Mouse (Mus musculus) lung, postnatal 0 days (tissue): ENCODE measurements around the gene Slc34a3. TPM values are rescaled to one million over a fixed set of nuclear protein-coding genes. Genes with fewer than 3 reads are reported as not detected.
A peak's percentile ranks its signal among the peaks of the same experiment; 100 is the strongest.

ENCODE experiments used
- ATAC-seq: fragments of 200-750 bp; cut with Nextera tagmentation; 2 replicates; pipeline ENCODE4 v1.8.0; 2017; ENCODE audit warnings: moderate library complexity
- DNase-seq: peaks from one replicate; pipeline ENCODE4 v3.0.0-alpha.2; 2016; ENCODE audit warnings: low spot score
- H3K27ac ChIP-seq: fragments of 300-500 bp; sonication (generic); 2 replicates; pipeline ENCODE4 v1.5.1; 2014; ENCODE audit warnings: antibody characterized with exemption, mild to moderate bottlenecking, low read length, mixed read lengths
- H3K27me3 ChIP-seq: fragments of 300-500 bp; sonication (generic); replicated peaks from 2 replicates; pipeline ENCODE4 v1.6.1; 2014; ENCODE audit warnings: low read length, mixed read lengths; ENCODE audit not compliant: insufficient read depth
- H3K36me3 ChIP-seq: fragments of 300-500 bp; sonication (generic); 2 replicates; pipeline ENCODE4 v1.6.1; 2014; ENCODE audit warnings: low read length, mixed read lengths; ENCODE audit not compliant: insufficient read depth
- H3K4me1 ChIP-seq: fragments of 300-500 bp; sonication (generic); 2 replicates; pipeline ENCODE4 v1.6.1; 2014; ENCODE audit warnings: antibody characterized with exemption, low read depth, low read length, mixed read lengths; ENCODE audit not compliant: insufficient read depth
- H3K4me2 ChIP-seq: fragments of 300-500 bp; sonication (generic); replicated peaks from 2 replicates; pipeline ENCODE4 v1.6.1; 2014; ENCODE audit warnings: low read depth, mild to moderate bottlenecking, low read length, moderate library complexity, mixed read lengths
- H3K4me3 ChIP-seq: fragments of 300-500 bp; sonication (generic); 2 replicates; pipeline ENCODE4 v1.5.1; 2014; ENCODE audit warnings: low read depth, low read length
- H3K9ac ChIP-seq: fragments of 300-500 bp; sonication (generic); replicated peaks from 2 replicates; pipeline ENCODE4 v1.6.1; 2014; ENCODE audit warnings: low read depth, mild to moderate bottlenecking
- H3K9me3 ChIP-seq: fragments of 300-500 bp; sonication (generic); 2 replicates; pipeline ENCODE4 v1.6.1; 2016; ENCODE audit warnings: low read length, mixed read lengths
- CTCF ChIP-seq: IDR thresholded peaks from 2 replicates; pipeline ENCODE4 v1.5.1; 2016; ENCODE audit warnings: antibody characterized with exemption, mild to moderate bottlenecking
- EP300 ChIP-seq: IDR thresholded peaks from 2 replicates; pipeline ENCODE4 v1.6.1; 2016; ENCODE audit warnings: antibody characterized with exemption, mild to moderate bottlenecking, control low read depth
- WGBS: fragments of 180-500 bp; shearing (Covaris S2); extraction: QIAGEN DNeasy Blood & Tissue Kit; methylation state at CpG from one replicate; pipeline ENCODE4 v1.1.7; 2014; 5-methylcytosine and 5-hydroxymethylcytosine counted together
- polyA plus RNA-seq: library from polyadenylated mRNA; unstranded; fragments of >200 nt; fragmentation: Nextera tagmentation; extraction: Ambion mirVana; gene quantifications from 2 replicates; pipeline ENCODE4 v1.2.1, GENCODE M21; 2015

Slc34a3 gene
- polyA plus RNA-seq, 1 experiment from 2014 or later = not detected

DNA sequence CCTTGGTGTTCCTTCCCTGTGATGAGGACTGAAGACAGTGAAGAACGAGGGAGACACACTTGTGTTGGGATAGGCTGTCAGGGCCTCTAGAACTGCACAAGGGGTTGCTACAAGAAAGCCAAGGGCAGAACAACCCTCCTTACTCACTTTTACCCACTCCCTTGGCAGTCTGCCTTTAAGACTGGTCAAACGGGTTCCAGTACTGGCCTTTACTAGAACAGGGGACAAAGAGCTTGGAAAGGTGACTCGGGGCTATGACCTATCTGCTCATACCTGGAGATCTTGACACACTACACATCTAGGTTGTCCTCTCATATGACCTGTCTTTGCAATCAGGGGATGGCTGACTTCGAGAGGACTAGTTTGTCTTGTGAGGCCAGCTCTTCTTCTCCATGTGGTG is 3.4 kb upstream of the Slc34a3 start:
- no peak overlapping the region for H3K9ac ChIP-seq
- peak overlapping the region; percentile 69 for H3K27ac ChIP-seq

DNA sequence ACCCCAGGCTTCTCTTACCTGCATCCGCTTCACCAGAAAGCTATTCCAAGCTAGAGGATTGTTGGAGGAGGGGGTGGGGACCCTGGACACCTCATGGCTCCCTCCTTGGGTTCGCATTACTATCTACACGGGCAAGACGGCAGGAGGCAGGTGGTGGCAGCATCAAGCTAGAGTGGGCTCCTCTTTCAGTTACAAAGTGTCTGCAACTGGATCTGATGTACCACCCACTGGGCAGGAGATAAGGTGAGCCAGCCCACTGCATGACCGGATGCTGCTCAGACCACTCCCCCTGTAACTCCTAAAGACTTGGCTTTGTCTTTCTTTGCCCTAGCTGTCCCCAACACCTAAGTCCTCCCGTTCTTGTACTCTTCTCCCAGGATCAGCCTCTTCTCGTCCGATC is 2.5 kb upstream of the Slc34a3 start, which contains the start of gene Rnf224:
Gene Rnf224, minus strand, starts transcription at position 174 of the 400 bp plus-strand sequence.
- ATAC-seq (no peak), DNase-seq (no peak)
- peak within 1 kb of the TSS; percentile 69; the same call in 1 of the 2 replicates for H3K27ac ChIP-seq
- H3K36me3 ChIP-seq = no peaks in the 10 kb centered on the region
- no peak within 1 kb of the TSS for H3K9ac ChIP-seq
- peaks cover 7% of the 10 kb centered on the region; the same call in 1 of the 2 replicates for H3K4me1 ChIP-seq
- H3K9me3 ChIP-seq = no peaks in the 10 kb centered on the region
- WGBS = 21% methylated on average over 8 of the region's 8 CpGs
- H3K27me3 ChIP-seq = peaks cover 3% of the 10 kb centered on the region; the same call in 1 of the 2 replicates
- H3K4me3 ChIP-seq = no peak within 1 kb of the TSS
- no peak within 1 kb of the TSS for H3K4me2 ChIP-seq
- no peak for TF ChIP-seq CTCF
- TF ChIP-seq EP300 = no peak

More for the DNA sequence above, 3.4 kb upstream of the Slc34a3 start:
- H3K27me3 ChIP-seq = peaks cover 8% of the 10 kb centered on the region; the same call in 1 of the 2 replicates
- H3K36me3 ChIP-seq = no peaks in the 10 kb centered on the region
- ATAC-seq (peak; percentile 56), DNase-seq (peak; percentile 81)
- H3K4me2 ChIP-seq = no peak overlapping the region
- TF ChIP-seq CTCF = no peak
- TF ChIP-seq EP300 = peak; percentile 25; the same call in 1 of the 2 replicates
- no peak overlapping the region for H3K4me3 ChIP-seq
- peaks cover 11% of the 10 kb centered on the region for H3K4me1 ChIP-seq
- no peaks in the 10 kb centered on the region for H3K9me3 ChIP-seq
- WGBS = 30% methylated on average over 4 of the region's 4 CpGs

DNA sequence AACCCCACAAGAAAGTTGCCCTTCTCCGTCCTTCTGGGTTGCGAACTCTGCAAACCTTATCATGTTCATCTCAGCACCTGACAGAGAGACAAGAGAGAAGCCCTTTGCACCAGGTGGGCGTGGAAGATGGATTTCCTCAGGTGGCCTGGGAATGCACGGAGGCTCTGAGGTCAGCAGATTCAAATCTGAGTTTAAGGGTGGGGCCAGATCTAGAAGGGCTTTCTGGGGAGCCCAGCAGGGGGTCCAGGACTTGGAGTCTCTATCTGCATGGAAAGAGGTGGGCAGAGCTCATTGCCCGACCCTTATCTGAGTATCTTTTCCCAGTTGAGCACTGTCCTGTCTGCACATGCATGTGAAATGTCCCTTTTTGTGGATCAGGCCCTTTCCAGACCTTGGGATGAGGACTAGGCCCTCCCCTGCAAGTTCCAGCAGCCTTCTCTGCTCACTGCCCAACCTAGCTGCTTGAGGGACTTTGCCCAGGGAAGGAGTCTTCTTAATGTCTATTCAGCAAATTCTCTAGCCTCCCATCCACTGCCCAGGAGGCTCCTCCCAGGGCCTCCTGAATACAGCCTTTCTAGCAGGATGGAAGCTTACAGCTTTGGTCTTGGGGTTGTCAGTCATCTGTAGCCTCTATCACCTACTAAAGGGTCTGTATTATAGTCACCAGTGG is 522 bp upstream of the Slc34a3 start:
- Histone ChIP-seq H3K4me3 (no peak overlapping the region), H3K9ac (no peak overlapping the region), H3K36me3 (no peaks in the 10 kb centered on the region), H3K27ac (no peak overlapping the region), H3K27me3 (no peaks in the 10 kb centered on the region; the same call in 1 of the 2 replicates), H3K4me2 (no peak overlapping the region), H3K4me1 (no peaks in the 10 kb centered on the region), H3K9me3 (no peaks in the 10 kb centered on the region)
- 42% methylated on average over 5 of the region's 5 CpGs for WGBS
- ATAC-seq = no peak
- no peak for TF ChIP-seq EP300
- TF ChIP-seq CTCF = no peak
- no peak for DNase-seq

DNA sequence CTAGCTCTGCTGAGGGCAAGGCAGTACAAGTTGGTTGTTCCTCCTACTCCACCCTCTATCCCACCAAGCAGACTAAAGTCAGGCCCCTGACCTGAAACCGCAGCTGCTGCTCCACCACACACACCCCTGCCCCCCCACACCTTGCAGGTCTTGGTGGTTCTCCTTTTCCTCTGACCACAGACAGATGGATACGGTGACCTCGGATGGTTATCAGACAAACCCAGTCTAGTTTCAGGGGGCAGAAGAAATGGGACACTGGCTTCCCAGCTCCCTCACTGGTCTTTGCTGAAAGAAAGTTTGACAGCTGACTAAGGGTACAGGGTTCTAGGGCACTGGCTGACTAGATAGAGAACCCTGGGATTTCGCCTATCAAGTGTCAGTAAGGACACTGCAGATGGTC is 743 bp downstream of the Slc34a3 start:
- no peaks in the 10 kb centered on the region for H3K36me3 ChIP-seq
- no peak overlapping the region for H3K4me2 ChIP-seq
- H3K27ac ChIP-seq = no peak overlapping the region
- no peak for ATAC-seq
- no peak for TF ChIP-seq EP300
- TF ChIP-seq CTCF = no peak
- H3K4me1 ChIP-seq = no peaks in the 10 kb centered on the region
- no peak for DNase-seq
- H3K9me3 ChIP-seq = no peaks in the 10 kb centered on the region
- H3K27me3 ChIP-seq = no peaks in the 10 kb centered on the region; the same call in 1 of the 2 replicates
- 71% methylated on average over 4 of the region's 4 CpGs for WGBS
- no peak overlapping the region for H3K9ac ChIP-seq
- H3K4me3 ChIP-seq = no peak overlapping the region

DNA sequence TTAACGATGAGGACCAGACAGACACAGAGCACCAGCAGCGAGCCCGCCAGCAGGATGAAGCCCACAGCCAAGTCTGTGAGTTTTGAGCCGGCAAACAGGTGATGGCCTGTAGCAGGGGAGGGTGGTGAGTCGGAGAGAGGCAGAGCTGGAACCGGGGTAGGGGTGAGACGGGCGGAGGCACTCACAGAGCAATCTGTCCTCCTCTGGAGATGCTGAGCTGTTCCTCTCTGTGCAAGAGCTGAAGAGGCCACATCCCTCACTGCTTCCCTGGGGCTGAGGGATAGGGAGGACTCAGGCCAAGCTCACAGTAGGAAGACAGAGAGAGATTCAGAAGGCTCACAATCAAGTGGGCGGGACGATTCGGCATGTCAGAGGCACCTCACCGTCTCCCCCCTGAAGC is 3.1 kb downstream of the Slc34a3 start:
- WGBS = 54% methylated on average over 12 of the region's 12 CpGs
- no peaks in the 10 kb centered on the region for H3K9me3 ChIP-seq
- no peaks in the 10 kb centered on the region; the same call in 1 of the 2 replicates for H3K4me1 ChIP-seq
- no peak for ATAC-seq
- H3K27me3 ChIP-seq = no peaks in the 10 kb centered on the region; the same call in 1 of the 2 replicates
- no peak overlapping the region for H3K4me3 ChIP-seq
- no peaks in the 10 kb centered on the region for H3K36me3 ChIP-seq
- no peak for DNase-seq
- H3K27ac ChIP-seq = no peak overlapping the region
- H3K4me2 ChIP-seq = no peak overlapping the region
- no peak overlapping the region for H3K9ac ChIP-seq
- no peak for TF ChIP-seq CTCF
- TF ChIP-seq EP300 = no peak

DNA sequence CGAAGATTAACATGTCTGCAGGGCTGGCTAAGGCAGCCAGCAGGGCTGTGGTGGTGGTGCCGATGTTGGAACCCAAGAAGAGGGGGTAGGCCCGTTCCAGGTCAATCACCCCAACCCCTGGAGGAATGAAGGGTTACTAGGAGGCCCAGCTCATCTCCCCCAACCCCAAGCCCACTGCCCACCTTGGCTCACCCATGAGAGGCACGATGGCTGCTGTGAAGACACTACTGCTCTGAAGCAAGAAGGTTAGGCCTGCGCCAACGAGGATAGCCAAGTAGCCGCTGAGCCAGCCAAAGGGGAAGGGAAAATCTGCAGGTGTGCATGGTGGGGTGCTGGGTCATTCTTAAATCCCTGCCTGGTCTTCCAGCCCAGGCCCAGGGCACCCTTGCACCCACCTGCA is 3.6 kb downstream of the Slc34a3 start:
- peaks cover 4% of the 10 kb centered on the region; the same call in 1 of the 2 replicates for H3K4me1 ChIP-seq
- WGBS = 84% methylated on average over 7 of the region's 7 CpGs
- no peak overlapping the region for H3K4me3 ChIP-seq
- DNase-seq (no peak), ATAC-seq (no peak)
- H3K27me3 ChIP-seq = no peaks in the 10 kb centered on the region; the same call in 1 of the 2 replicates
- TF ChIP-seq EP300 (no peak), CTCF (no peak)
- no peaks in the 10 kb centered on the region for H3K9me3 ChIP-seq
- H3K27ac ChIP-seq = no peak overlapping the region
- H3K9ac ChIP-seq = no peak overlapping the region
- H3K36me3 ChIP-seq = no peaks in the 10 kb centered on the region
- H3K4me2 ChIP-seq = no peak overlapping the region
